Mouse (Mus musculus) intestine, embryonic 16.5 days (tissue): ENCODE measurements around the gene Coq2. TPM values are rescaled to one million over a fixed set of nuclear protein-coding genes. Genes with fewer than 3 reads are reported as not detected.

Source experiments
- ATAC-seq: fragments of 200-750 bp; cut with Nextera tagmentation; 2 replicates; pipeline ENCODE4 v1.8.0; 2017; ENCODE audit warnings: moderate TSS enrichment, moderate library complexity
- H3K27ac ChIP-seq: fragments of 300-500 bp; sonication (generic); 2 replicates; pipeline ENCODE4 v1.5.1; 2014; ENCODE audit warnings: mild to moderate bottlenecking, low read length
- H3K27me3 ChIP-seq: fragments of 300-500 bp; sonication (generic); replicated peaks from 2 replicates; pipeline ENCODE4 v1.6.1; 2014; ENCODE audit warnings: low read length, control low read depth, mixed read lengths; ENCODE audit not compliant: control insufficient read depth, insufficient read depth
- H3K36me3 ChIP-seq: fragments of 300-500 bp; sonication (generic); 2 replicates; pipeline ENCODE4 v1.6.1; 2014; ENCODE audit warnings: low read length, control low read depth; ENCODE audit not compliant: control insufficient read depth, insufficient read depth
- H3K4me1 ChIP-seq: fragments of 300-500 bp; sonication (generic); 2 replicates; pipeline ENCODE4 v1.6.1; 2014; ENCODE audit warnings: low read length, control low read depth, mixed read lengths; ENCODE audit not compliant: control insufficient read depth, insufficient read depth
- H3K4me2 ChIP-seq: fragments of 300-500 bp; sonication (generic); 2 replicates; pipeline ENCODE4 v1.6.1; 2014; ENCODE audit warnings: low read depth, low read length, control low read depth
- H3K4me3 ChIP-seq: fragments of 300-500 bp; sonication (generic); 2 replicates; pipeline ENCODE4 v1.5.1; 2014; ENCODE audit warnings: mild to moderate bottlenecking, low read length
- H3K9ac ChIP-seq: fragments of 300-500 bp; sonication (generic); 2 replicates; pipeline ENCODE4 v1.6.1; 2014; ENCODE audit warnings: low read depth, low read length
- H3K9me3 ChIP-seq: fragments of 300-500 bp; sonication (generic); 2 replicates; pipeline ENCODE4 v1.6.1; 2016; ENCODE audit warnings: low read length, control low read depth; ENCODE audit not compliant: control insufficient read depth
- WGBS: fragments of 180-500 bp; shearing (Covaris S2); extraction: QIAGEN DNeasy Blood & Tissue Kit; methylation state at CpG from one replicate; pipeline ENCODE4 v1.1.7; 2014; 5-methylcytosine and 5-hydroxymethylcytosine counted together
- polyA plus RNA-seq: library from polyadenylated mRNA; unstranded; fragments of >200 nt; fragmentation: Nextera tagmentation; extraction: Ambion mirVana; gene quantifications from 2 replicates; pipeline ENCODE4 v1.2.1, GENCODE M21; 2015

Coq2 gene
- polyA plus RNA-seq, 1 experiment from 2014 or later = 59.3 TPM

GRCm38 (mm10) chr5:100700861-100701620, 26.1 kb upstream of the Coq2 start:
- Histone ChIP-seq H3K27me3 (no peaks in the 10 kb centered on the region), H3K36me3 (no peaks in the 10 kb centered on the region), H3K4me2 (no peak overlapping the region), H3K9ac (no peak overlapping the region), H3K4me3 (no peak overlapping the region), H3K27ac (no peak overlapping the region), H3K4me1 (no peaks in the 10 kb centered on the region), H3K9me3 (no peaks in the 10 kb centered on the region)
- 82% methylated on average over 13 of the region's 13 CpGs for WGBS
- no peak for ATAC-seq

- Histone ChIP-seq H3K27ac (no peak overlapping the region), H3K36me3 (no peaks in the 10 kb centered on the region), H3K27me3 (no peaks in the 10 kb centered on the region), H3K4me3 (no peak overlapping the region), H3K4me2 (no peak overlapping the region), H3K9me3 (no peaks in the 10 kb centered on the region), H3K4me1 (no peaks in the 10 kb centered on the region), H3K9ac (no peak overlapping the region)
- ATAC-seq = no peak
- 59% methylated on average over 2 of the region's 2 CpGs for WGBS
Measured at GRCm38 (mm10) chr5:100697886-100698285, 22.9 kb upstream of the Coq2 start.

- WGBS = 76% methylated on average over 2 of the region's 2 CpGs
- no peaks in the 10 kb centered on the region for H3K27me3 ChIP-seq
- no peaks in the 10 kb centered on the region for H3K9me3 ChIP-seq
- H3K9ac ChIP-seq = no peak overlapping the region
- no peak overlapping the region for H3K4me2 ChIP-seq
- no peak overlapping the region for H3K27ac ChIP-seq
- no peak for ATAC-seq
- H3K36me3 ChIP-seq = no peaks in the 10 kb centered on the region
- no peaks in the 10 kb centered on the region for H3K4me1 ChIP-seq
- no peak overlapping the region for H3K4me3 ChIP-seq
Measured at GRCm38 (mm10) chr5:100697398-100697797, 22.5 kb upstream of the Coq2 start.

GRCm38 (mm10) chr5:100685631-100686030, 10.7 kb upstream of the Coq2 start:
- Histone ChIP-seq H3K36me3 (no peaks in the 10 kb centered on the region), H3K27ac (no peak overlapping the region), H3K4me1 (no peaks in the 10 kb centered on the region), H3K4me3 (no peak overlapping the region), H3K9ac (no peak overlapping the region), H3K9me3 (no peaks in the 10 kb centered on the region), H3K27me3 (no peaks in the 10 kb centered on the region), H3K4me2 (no peak overlapping the region)
- WGBS = 66% methylated on average over 4 of the region's 4 CpGs
- ATAC-seq = no peak

GRCm38 (mm10) chr5:100680542-100680933, 5.6 kb upstream of the Coq2 start:
- Histone ChIP-seq H3K27me3 (no peaks in the 10 kb centered on the region), H3K4me1 (no peaks in the 10 kb centered on the region), H3K9me3 (no peaks in the 10 kb centered on the region), H3K27ac (no peak overlapping the region), H3K9ac (no peak overlapping the region), H3K36me3 (no peaks in the 10 kb centered on the region), H3K4me2 (no peak overlapping the region), H3K4me3 (no peak overlapping the region)
- no peak for ATAC-seq
- WGBS = 80% methylated on average over 6 of the region's 6 CpGs

- Histone ChIP-seq H3K9ac (no peak overlapping the region), H3K27ac (no peak overlapping the region), H3K27me3 (no peaks in the 10 kb centered on the region), H3K36me3 (no peaks in the 10 kb centered on the region), H3K4me2 (no peak overlapping the region), H3K9me3 (no peaks in the 10 kb centered on the region), H3K4me1 (no peaks in the 10 kb centered on the region), H3K4me3 (no peak overlapping the region)
- 70% methylated on average over 18 of the region's 18 CpGs for WGBS
- no peak for ATAC-seq
Measured at GRCm38 (mm10) chr5:100679911-100680541, 5.1 kb upstream of the Coq2 start.

GRCm38 (mm10) chr5:100673745-100674486, 1.0 kb downstream of the Coq2 start:
- ATAC-seq = peak; percentile 96
- no peaks in the 10 kb centered on the region for H3K9me3 ChIP-seq
- peaks cover 21% of the 10 kb centered on the region for H3K4me1 ChIP-seq
- H3K36me3 ChIP-seq = peaks cover 6% of the 10 kb centered on the region; the same call in 1 of the 2 replicates
- no peaks in the 10 kb centered on the region for H3K27me3 ChIP-seq
- WGBS = under 1% methylated on average over 71 of the region's 71 CpGs
- peak overlapping the region; percentile 82 for H3K4me3 ChIP-seq
- H3K9ac ChIP-seq = peak overlapping the region; percentile 86
- H3K4me2 ChIP-seq = peak overlapping the region; percentile 68
- H3K27ac ChIP-seq = peak overlapping the region; percentile 74

- Histone ChIP-seq H3K27ac (no peak overlapping the region), H3K4me3 (peak overlapping the region; percentile 16; the same call in 1 of the 2 replicates), H3K4me2 (peak overlapping the region; percentile 68), H3K9me3 (no peaks in the 10 kb centered on the region), H3K36me3 (peaks cover 8% of the 10 kb centered on the region; the same call in 1 of the 2 replicates), H3K27me3 (no peaks in the 10 kb centered on the region), H3K4me1 (peaks cover 21% of the 10 kb centered on the region), H3K9ac (no peak overlapping the region)
- WGBS = 65% methylated on average over 4 of the region's 4 CpGs
- ATAC-seq = no peak
Measured at GRCm38 (mm10) chr5:100672403-100672802, 2.5 kb downstream of the Coq2 start.

GRCm38 (mm10) chr5:100671897-100672296, 3.0 kb downstream of the Coq2 start:
- H3K36me3 ChIP-seq = peaks cover 10% of the 10 kb centered on the region; the same call in 1 of the 2 replicates
- no peaks in the 10 kb centered on the region for H3K27me3 ChIP-seq
- no peaks in the 10 kb centered on the region for H3K9me3 ChIP-seq
- H3K4me2 ChIP-seq = no peak overlapping the region
- WGBS = 49% methylated on average over 3 of the region's 3 CpGs
- H3K9ac ChIP-seq = no peak overlapping the region
- no peak overlapping the region for H3K27ac ChIP-seq
- ATAC-seq = no peak
- H3K4me1 ChIP-seq = peaks cover 21% of the 10 kb centered on the region
- no peak overlapping the region for H3K4me3 ChIP-seq
